Mouse (Mus musculus) E14TG2a.4 (cell line): ENCODE measurements around the gene Fndc5.

Experiments used
- CTCF ChIP-seq: conservative IDR thresholded peaks from 2 replicates; pipeline ENCODE4 v1.5.1; 2014; ENCODE audit warnings: low read length
- NANOG ChIP-seq: IDR thresholded peaks from 2 replicates; pipeline ENCODE4 v1.6.1; 2014; ENCODE audit warnings: borderline replicate concordance, low read length, mixed read lengths
- POU5F1 ChIP-seq: IDR thresholded peaks from 2 replicates; pipeline ENCODE4 v1.6.1; 2014; ENCODE audit warnings: low read length, borderline replicate concordance

GRCm38 (mm10) chr4:129122107-129122506 is 14.7 kb upstream of the Fndc5 start:
- no peak for TF ChIP-seq CTCF
- no peak for TF ChIP-seq POU5F1
- no peak for TF ChIP-seq NANOG
